Mouse (Mus musculus) lung, postnatal 10 days (tissue): Measurements from ENCODE around the gene Wdr82.

Experiments used
- DNase-seq: peaks from one replicate; pipeline ENCODE4 v3.0.0; 2021

The Wdr82 gene

DNA sequence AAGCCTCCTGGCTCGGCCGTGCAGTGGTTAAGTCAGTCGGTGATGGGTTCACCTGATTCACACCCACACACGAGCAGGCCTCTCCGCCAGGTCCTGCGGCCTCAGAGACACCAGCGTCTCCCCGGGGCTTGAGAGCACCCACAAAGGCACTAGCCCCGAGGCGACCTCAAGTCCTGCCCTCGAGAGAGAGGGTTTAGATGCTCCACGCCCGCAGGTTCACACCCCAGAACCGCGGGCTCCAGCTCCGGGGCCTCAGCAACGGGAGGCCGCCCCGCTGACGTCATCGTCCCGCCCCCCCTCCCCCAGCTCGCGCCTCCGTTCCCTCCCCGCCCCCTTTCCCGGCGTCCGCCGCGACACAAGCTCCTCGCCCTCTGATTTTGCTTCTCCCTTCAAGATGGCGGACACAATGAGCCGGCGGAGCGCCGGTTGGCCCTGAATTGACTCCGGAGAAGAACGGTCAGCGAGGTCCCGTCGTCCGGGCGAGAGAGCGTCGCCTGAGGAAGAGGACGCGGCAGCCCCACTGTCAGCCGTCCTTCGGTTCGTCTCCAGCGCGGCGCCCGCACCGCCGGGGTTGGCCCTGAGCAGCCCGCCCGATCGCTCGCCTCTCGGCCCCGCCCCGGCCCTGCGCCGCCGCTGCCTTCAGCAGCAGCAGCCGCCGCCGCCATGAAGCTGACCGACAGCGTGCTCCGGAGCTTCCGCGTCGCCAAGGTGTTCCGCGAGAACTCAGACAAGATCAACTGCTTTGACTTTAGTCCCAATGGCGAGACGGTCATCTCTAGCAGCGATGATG is at the start of gene Wdr82:
Wdr82 (plus strand) TSS at position 373 of the 790 bp plus-strand sequence.
- peak; percentile 95 for DNase-seq

DNA sequence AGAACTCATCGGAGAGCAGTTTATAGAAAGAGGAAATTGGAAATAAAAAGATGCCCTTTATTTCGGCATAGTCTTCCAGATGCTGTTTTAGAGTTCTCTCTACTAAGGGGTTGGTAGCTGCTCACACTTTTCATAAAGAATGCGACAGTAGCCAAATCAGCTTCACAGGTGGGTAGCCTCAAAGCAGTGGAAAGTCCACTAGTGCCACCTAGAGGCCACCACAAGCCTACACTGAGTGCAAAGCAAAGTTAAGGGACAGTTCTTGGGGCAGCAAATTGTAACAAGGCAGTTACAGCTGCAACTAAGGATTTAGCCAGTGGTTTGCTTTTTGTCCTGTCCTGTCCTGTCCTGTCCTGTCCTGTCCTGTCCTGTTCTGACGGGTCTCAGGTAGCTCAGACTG is 47.1 kb upstream of the Wdr82 start:
- peak; percentile 36 for DNase-seq

DNA sequence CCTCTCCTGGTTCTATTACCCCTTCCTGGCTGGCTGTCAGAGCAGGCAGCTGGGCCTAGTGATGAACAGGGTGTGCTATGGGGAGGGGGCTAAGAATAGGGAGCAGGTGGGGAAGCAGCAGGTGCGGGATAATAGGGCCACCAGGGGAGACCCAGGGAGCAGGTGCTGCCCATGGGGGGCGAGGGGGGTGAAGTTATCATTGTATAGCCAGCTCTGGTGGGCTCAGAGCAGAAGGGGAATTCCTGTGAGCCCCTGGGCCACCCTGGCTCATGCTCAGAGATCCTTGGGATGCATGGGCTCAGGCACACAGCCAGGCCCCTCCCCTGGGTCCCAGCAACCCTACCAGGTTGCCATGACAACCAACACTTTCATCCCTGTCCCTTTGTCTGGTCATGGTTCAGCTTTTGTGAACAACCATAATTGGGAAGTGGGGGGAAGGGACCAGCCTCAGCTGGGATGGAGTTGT is 43.9 kb upstream of the Wdr82 start:
- DNase-seq: no peak

DNA sequence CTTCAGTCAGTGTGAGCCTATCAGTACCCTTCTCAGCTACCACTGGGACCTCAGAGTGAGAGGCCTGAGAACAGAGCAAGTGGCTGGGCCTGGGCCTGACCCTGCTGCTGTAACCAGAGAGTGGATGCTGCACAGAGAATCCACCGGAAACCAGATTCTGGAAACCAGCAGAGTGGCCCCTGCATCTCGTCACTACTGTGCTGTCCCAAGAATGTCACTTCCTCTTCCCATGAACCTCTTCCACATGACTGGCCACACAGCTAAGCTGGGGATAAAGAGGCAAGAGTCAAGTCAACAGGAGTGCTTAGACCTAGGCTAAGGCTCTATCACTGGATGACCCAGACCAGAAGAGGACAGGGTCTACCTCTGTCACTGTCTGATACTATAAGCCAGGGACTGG is 41.7 kb upstream of the Wdr82 start:
- DNase-seq: no peak

DNA sequence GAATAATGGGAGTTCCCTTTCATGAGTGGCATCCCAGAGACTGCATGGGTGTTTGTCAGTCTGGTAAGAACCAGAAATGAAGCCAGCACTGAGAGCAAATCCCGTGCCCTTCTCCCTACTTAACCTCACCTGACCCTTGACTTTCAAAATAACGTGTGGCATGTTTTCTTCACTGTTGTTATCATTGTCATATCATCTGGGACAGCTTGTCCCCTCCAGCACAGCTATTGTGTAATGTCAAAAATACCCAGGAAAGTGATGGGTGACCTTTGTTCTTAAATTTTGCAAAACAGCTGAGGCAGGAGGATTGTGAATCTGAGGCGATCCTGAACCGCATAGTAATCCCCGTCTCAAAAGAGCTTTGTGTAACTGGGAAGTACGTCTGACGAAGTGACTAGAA is 40.5 kb upstream of the Wdr82 start:
- no peak for DNase-seq

DNA sequence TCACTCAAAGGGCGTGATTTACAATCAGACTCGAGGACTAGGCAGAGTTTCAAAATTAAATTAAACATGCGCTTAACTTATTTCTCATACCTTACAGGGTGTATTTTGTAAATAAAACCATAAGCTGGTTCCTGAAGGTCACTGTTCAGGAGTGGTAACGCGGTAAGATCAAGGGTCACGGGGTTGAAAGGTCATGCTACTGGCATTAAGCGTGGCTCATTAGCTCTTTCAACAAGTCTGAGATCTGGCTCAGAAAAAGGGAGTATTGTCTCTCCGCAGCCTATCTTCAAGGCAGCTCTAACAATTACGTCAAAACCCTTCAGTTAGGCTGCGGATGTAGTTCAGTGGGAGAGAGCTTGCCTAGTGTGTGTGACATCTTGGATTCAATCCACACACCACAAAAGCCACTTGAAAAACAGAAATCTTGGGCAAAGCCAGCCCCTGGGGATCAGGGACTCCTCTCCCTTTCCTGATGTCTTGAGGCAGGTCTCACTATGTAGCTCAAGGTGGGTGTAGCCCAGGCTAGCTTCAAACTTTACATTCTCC is 33.0 kb upstream of the Wdr82 start:
- DNase-seq: no peak

DNA sequence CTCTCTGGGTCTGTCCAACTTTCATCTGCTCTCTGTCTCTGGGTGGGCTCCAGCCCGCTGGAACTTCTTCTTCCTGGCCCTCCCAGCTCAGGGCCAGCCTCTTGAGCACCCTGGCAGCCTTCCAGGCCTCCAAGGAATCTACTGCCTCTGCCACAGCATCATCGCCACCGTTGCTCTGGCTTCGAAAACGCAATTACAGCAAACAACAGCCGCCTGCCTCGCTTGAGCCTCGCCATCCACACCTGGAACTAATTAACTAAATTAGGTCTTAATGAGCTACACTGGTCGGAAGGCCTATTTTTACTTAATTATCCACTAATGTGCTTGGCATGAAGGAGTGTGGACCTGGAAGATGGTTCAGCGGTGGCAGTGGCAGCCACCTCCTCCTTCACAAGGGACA is 31.0 kb upstream of the Wdr82 start:
- peak; percentile 34 for DNase-seq

DNA sequence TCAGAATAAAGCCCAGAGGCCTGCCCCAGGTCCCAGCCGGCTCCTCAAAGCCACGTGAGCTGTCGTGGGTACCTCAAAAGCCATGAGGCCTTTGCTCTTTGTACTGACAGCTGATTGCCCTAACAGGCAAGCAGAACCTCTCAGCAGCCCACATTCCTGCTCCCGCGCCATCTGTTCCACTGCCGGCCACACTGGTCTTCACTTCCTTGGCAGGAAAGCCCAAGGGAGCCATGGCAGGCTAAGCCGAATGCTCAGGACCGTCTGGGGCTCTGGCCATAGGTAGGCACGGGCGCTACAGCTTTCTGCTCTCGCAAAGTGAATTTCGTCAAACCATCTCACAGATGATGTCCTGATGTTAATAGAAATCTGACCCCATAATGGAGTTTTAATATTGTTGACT is 28.8 kb upstream of the Wdr82 start:
- DNase-seq: no peak

DNA sequence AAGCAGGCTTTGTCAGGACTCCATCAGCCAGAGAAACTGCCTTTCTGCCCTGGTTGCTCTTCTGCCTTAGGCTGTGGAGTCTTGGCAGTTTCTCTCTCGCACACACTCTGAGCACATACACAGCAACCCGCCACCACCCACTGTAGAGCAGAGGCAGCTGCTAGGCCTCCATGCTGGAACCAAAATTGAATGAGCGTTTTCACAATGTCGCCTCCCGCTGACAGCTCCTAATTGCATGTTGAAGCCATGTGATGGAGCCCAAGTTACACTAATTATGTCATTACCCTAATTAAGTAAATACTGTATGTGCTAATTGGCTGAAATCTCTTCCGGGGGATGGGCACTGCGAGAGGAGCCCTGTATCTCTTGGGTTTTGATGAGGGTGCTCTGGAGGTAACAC is 26.6 kb upstream of the Wdr82 start:
- no peak for DNase-seq

DNA sequence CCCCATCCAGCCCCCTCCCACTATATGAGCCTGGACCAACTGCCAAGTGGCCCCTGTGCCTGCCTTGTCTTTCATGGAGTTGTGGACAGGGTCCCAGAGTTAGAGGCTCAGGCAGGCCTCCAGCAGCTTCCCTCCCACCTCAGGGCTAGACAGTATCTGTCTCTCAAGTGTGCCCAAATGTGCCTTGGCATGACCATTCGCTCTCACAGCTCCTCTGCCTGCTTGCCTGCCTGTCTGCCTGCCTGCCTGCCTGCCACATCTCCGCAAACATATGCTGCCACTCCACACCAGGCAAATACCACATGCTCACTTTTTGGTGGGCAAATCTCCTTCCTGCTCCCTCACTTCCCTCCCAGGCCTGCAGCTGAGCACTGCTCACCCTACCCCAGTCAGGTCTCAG is 25.1 kb upstream of the Wdr82 start:
- no peak for DNase-seq

DNA sequence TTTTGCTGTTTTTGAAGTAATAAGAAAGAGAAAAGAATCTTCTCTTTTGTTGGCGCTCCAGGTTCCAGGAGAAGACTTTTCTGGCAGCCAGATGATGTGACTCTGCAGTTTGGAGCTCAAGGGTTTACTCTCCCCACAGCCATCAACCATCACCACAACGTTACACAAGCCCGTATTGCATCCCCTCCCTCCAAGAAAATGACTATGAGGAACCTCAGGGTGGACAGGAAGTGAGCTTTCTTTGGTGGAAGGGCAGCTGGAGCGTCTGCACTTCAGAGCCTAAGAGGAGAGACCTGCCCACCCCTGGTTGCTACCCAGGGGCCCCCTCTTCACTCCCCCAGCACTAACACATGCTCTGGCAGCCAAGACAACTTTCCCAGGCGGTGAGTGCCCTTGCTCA is 23.4 kb upstream of the Wdr82 start:
- no peak for DNase-seq

DNA sequence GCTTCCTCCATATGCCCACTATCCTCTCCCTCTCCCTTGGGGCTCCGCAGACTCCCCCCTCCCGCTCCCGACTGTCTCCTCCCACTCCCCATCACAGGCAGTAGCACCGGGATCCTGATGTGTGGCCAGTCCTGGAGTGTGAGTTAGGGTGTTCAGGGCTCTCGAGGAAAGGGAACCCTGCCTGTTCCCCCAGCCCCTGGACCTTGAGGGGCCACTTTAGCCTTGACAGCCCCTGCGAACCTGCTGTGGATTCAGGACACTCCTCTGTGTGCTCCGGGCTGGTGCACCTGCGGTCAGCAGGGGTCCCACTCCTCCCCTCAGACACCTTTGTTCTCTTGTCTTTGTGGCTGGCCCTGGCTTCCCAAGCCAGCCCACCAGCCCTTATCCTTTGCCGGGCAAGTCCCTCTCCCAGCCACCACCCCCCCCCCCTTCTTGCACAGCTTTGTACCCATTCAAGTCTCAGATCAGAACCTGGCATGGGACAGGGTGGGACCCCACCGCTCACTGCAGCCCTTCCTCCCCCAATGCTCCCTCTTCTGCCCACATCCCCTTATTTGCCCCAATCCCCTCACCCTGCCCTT is 22.8 kb upstream of the Wdr82 start:
- DNase-seq: no peak

DNA sequence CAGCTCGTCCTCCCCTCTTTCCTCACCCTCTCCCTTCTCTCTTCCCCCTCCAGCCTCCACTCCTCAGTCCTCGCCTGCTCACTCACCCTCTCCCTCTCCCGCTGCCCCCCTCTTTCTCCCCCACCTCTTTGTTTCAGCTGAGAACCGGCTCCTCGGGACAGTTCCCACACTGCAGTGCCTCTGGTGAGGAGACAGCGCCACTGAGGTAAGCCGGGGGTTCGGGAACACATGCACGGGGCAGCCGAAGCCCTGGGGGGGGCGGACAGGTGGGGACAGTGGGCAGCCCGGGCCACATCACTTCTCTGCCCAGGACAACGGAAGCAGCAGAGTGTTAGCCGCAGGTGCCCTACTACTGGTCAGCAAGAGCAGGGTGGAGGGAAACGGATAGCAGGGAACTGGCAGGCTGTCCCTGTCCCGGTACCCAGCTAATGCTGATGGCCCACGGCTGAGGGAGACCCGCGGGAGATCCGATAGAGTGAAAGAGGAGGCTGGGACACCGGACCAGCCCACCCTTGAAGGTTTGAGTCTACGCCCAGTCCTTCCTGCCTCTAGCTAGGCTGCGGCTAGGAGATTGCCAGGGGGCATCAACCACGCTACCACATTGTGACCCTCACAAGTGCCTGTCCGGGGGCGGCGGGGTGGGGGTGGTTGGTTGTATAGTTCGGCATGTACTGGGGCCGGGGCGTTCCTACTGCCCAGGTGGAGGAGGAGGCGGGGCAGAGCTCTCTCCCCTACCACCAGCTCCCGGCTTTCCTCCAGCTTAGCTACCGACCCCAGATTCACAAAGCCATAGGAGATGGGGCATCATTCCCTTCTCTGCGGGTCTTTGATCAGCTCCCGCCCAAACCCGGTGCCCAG is 22.0 kb upstream of the Wdr82 start:
- DNase-seq: no peak

DNA sequence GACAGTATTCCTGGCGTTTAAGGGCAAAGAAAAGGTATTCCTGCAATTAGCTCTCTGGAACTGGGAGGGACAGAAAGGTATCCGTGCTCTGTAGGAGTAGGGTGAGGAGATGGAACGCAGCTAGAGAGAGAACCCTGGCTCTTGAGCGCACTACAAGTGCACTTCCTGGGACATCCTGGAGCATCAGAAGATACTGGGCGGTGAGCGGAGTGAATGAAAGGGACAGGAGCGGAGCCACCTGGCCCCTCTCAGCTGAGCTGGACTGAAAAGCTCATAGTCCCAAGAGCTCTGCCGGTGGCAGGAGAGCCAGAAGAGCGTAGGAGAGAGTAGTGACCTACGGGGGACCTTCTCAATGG is 21.4 kb upstream of the Wdr82 start:
- no peak for DNase-seq

DNA sequence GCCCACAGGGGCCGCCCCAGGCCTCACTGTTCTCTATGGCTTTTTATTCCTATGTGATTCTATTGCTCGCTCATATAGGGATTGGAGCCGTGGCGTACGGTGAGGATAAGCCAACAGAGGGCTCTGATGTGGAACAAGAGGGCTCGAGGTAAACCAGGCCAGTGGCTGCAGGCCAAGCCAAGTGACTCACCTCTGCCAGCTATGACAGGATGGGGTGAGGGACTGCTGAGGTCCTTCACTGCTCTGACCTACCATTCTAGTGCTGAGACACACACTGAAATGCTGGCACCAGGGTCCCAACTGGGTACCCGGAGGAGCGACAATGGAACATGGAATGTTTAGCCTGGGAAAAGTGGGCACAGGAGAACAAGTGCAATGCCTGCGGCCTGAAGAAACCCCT is 16.6 kb upstream of the Wdr82 start:
- no peak for DNase-seq

DNA sequence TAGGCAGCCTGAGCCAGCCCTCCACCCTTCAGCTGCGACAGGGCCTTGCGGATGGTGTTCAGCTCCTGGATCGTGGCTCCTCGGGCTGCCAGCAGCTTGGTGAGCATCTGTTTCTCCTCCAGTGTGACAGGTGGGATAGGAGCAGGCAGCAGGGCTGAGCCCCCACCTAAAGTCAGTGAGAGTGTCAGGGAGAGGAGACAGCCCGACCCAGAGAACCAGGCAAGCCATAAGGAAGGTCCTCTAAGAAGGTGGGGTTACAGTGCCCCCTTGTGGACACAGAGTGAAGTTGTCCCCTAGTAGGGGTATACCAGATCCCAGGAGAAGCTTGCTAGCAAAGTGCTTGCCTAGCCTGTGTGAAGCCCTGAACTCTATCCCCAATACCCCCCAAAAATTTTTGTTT is 14.3 kb upstream of the Wdr82 start:
- peak; percentile 71 for DNase-seq

DNA sequence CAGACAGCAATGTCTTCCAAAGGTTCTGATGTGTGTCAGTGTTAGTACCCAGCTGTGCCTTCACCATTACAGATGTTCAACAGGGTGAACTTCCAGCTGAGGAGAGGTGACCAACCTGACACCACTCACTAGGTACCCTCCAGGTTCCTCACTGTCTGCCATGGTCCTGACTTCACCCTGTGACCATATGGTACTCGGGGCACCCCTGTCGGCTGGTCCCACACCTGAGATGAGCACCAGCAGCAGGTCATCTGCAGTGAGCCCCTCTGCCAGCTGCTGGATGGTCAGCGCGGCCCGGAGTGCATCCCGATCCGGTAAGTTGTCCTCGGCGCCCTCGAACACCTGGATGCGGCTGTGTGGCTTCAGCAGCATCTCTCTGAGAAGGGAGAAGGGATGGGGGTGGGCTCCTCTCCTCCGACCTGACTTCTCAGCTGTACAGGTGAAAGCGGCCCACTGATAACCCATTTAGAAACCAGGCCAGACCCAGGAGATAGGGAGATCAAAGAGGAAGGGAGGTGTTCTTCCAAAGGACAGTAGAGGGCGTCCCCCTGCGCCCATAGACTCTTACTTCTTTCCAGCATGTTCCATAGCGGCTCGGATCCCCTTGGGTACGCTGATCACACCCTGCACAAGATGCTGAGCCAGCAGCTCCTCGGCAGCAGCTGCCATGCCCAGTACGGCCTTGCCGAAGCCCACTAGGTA is 13.7 kb upstream of the Wdr82 start:
- DNase-seq: no peak

DNA sequence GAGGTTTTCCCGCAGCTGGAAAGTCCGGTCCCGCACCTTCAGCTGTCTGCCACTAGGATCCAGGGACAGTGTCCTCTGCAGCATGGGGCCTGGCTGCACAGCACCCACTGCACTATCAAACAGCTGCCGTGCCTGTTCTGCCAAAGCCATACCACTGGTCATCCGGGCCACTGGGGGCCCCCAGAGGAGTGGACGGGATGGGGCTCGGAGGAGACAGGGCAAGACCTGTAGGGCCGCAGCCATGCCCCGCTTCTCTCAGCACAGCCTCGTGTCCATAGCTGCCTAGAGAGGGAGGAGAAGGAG is 13.2 kb upstream of the Wdr82 start:
- DNase-seq: no peak

DNA sequence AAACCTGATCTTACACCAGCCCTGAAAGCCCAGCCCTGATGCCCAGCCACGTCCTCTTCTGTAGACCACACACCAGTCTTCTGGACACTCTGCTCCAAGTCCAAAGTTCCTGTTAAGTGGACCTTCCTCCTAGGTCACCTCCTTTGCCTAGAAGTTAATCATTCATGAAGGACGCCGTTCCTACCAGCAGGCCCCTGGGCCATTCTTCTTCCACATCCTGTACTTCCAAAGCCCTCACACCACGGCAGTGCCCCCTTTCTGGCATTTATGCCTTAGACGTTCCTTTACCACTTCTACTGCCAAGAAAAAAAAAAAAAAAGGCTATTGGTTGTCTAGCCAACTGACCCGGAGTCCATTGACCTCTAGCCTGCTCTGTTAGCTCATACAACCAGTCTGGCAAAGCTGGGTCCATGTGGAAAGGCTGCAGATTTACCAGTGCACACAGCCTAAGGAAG is 12.7 kb upstream of the Wdr82 start, which contains the start of gene Glyctk:
Glyctk (minus strand) TSS at position 102 of the 455 bp plus-strand sequence.
- DNase-seq: no peak

DNA sequence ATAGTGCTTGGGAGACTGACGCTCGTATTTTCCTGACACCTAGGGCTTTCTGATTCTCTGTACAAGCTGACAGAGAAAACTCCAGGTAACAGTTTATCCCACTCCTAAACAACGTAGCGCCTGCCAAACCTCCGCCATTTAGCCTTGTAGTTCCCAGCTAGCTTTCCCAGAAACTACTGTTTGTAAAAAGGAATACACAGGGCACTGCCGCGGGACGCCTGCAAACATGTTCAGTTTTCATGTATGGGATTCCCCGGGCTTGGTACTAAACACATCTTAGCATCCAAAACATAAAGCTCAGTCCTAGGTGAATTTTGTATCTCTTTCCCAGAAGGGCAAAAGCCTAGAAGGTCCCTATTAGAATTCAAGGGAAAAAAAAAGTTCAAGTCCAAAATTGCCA is 11.5 kb upstream of the Wdr82 start:
- DNase-seq: no peak

DNA sequence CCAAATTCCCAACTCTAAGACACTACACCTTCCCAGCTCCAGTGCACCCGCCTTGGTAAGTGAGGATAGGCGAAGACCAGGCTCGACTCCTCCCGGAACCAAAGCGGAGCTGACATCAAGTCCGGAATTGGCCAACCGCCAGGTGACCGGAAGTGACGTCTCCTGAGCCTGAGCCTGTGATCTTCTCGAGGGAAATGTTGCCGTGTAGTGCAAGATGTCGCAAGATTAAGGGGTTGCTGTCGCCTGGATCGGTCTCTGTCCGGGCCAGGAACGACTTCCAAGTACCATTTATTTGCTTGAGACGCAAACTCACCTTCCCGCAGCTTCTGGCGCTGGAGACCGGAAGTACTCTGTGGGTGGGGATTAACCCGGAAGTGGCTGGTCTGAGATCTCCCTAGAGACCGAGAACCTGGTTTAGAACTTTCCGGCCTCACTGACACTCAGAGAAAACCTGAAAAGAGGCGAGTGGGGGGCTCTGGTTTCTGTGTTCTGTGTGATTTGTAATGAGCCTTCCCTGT is 10.9 kb upstream of the Wdr82 start:
- DNase-seq: peak; percentile 97

DNA sequence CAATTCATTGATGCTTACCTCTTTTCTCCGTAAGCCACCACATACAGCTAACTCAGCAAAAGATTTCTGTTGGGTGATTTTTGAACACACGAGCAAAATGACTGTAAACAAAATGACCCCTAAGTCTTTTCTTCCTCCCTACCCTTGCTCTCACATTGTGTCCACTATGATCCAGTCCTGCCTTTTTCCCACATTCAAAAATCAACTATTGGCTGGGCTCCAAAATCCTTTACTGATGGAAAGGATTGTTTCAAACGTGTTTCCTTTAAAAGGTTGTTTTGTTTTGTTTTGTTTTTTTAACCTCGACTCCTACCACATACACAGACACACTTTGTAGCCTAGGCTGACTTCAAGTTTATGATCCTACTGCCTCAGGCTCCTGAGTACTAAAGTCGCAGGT is 10.3 kb upstream of the Wdr82 start:
- no peak for DNase-seq

DNA sequence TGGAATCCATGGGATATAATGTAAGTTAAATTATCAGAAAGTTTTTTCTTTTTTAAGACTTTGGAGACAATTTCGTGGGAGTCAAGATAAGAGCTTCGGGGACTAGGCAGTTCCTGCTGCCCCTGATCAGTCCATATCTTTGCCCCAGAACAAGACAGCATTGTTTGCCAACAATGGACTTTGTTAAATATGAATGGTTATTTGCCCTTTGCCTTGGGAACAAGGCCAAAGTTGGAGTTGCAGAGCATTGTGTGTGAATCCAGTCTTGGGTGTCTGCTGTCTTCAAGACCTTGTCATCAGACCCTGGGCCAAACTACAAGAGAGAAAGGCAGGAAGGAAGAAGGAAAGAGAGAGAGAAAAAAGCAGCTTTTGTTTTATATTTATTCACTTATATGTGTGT is 4.0 kb upstream of the Wdr82 start:
- no peak for DNase-seq
